Mouse (Mus musculus) forebrain, embryonic 14.5 days (tissue): ENCODE measurements around the gene Cadps. TPM values are rescaled to one million over a fixed set of nuclear protein-coding genes. Genes with fewer than 3 reads are reported as not detected.

Experiments used
- ATAC-seq: fragments of 200-750 bp; cut with Nextera tagmentation; 2 replicates; pipeline ENCODE4 v1.8.0; 2017; ENCODE audit warnings: mild to moderate bottlenecking, moderate library complexity
- DNase-seq: peaks from one replicate; pipeline ENCODE4 v3.0.0-alpha.2; 2015; ENCODE audit warnings: low spot score
- H3K27ac ChIP-seq: fragments of 300-500 bp; sonication (generic); 2 replicates; pipeline ENCODE4 v1.5.1; 2014; ENCODE audit warnings: low read depth, mild to moderate bottlenecking, control low read depth, low read length, moderate library complexity
- H3K27me3 ChIP-seq: fragments of 300-500 bp; sonication (generic); replicated peaks from 2 replicates; pipeline ENCODE4 v1.6.1; 2014; ENCODE audit warnings: low read length, control low read depth, mixed read lengths; ENCODE audit not compliant: control insufficient read depth, insufficient read depth
- H3K36me3 ChIP-seq: fragments of 300-500 bp; sonication (generic); 2 replicates; pipeline ENCODE4 v1.6.1; 2014; ENCODE audit warnings: low read length, control low read depth; ENCODE audit not compliant: control insufficient read depth, insufficient read depth
- H3K4me1 ChIP-seq: fragments of 300-500 bp; sonication (generic); 2 replicates; pipeline ENCODE4 v1.6.1; 2014; ENCODE audit warnings: antibody characterized with exemption, low read length, control low read depth; ENCODE audit not compliant: control insufficient read depth, insufficient read depth
- H3K4me2 ChIP-seq: fragments of 300-500 bp; sonication (generic); 2 replicates; pipeline ENCODE4 v1.6.1; 2014; ENCODE audit warnings: mild to moderate bottlenecking, control low read depth, low read length
- H3K4me3 ChIP-seq: fragments of 300-500 bp; sonication (generic); 2 replicates; pipeline ENCODE4 v1.5.1; 2014; ENCODE audit warnings: low read depth, low read length, control low read depth
- H3K9ac ChIP-seq: fragments of 300-500 bp; sonication (generic); 2 replicates; pipeline ENCODE4 v1.6.1; 2014; ENCODE audit warnings: mild to moderate bottlenecking, low read length, control low read depth, moderate library complexity
- H3K9me3 ChIP-seq: fragments of 300-500 bp; sonication (generic); replicated peaks from 2 replicates; pipeline ENCODE4 v1.6.1; 2016; ENCODE audit warnings: low read length, control low read depth, mixed read lengths; ENCODE audit not compliant: control insufficient read depth
- WGBS: fragments of 180-500 bp; shearing (Covaris S2); extraction: QIAGEN DNeasy Blood & Tissue Kit; methylation state at CpG from one replicate; pipeline ENCODE4 v1.1.7; 2014; 5-methylcytosine and 5-hydroxymethylcytosine counted together
- polyA plus RNA-seq: library from polyadenylated mRNA; unstranded; fragments of >200 nt; fragmentation: Nextera tagmentation; extraction: Ambion mirVana; gene quantifications from 2 replicates; pipeline ENCODE4 v1.2.1, GENCODE M21; 2014

Gene Cadps
- polyA plus RNA-seq, 1 experiment from 2014 or later = 36.0 TPM

- Histone ChIP-seq H3K4me1 (peaks cover 59% of the 10 kb centered on the region), H3K27ac (peak overlapping the region; percentile 11; the same call in 1 of the 2 replicates), H3K4me2 (peak overlapping the region; percentile 8; the same call in 1 of the 2 replicates)
These were observed 429.5 kb downstream of the Cadps start for GRCm38 (mm10) chr14:12393271-12393861.

DNA sequence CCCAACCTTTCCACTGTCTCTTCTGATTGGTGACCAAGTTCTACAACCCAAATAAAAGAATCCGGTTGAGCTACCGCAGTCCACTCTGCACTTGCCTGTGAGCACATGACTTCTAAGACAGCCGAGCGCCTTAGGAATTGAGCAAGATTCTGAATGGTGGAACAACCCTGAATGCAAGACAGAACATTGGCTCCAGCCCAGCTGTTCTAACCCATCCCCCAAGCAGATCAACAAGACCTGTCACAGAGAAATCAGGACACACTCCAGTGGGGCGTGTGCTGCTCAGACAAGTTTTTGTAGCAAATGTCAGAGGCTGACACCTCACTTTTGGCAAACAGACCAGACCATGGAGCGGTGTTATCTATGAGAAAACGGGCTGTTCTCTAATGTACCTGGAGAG lies 431.7 kb downstream of the Cadps start:
- H3K4me1 ChIP-seq = peaks cover 71% of the 10 kb centered on the region
- no peak overlapping the region for H3K4me2 ChIP-seq
- ATAC-seq = peak; percentile 6; the same call in 1 of the 2 replicates

More at GRCm38 (mm10) chr14:12393271-12393861, 429.5 kb downstream of the Cadps start:
- Histone ChIP-seq H3K4me3 (no peak overlapping the region), H3K27me3 (0 out of 2 replicates have a peak, but pooled peaks cover 4% of the 10 kb centered on the region), H3K9me3 (no peaks in the 10 kb centered on the region), H3K36me3 (no peaks in the 10 kb centered on the region), H3K9ac (no peak overlapping the region)
- WGBS = 3% methylated on average over 12 of the region's 12 CpGs
- ATAC-seq = peak; percentile 87
- DNase-seq = peak; percentile 96

DNA sequence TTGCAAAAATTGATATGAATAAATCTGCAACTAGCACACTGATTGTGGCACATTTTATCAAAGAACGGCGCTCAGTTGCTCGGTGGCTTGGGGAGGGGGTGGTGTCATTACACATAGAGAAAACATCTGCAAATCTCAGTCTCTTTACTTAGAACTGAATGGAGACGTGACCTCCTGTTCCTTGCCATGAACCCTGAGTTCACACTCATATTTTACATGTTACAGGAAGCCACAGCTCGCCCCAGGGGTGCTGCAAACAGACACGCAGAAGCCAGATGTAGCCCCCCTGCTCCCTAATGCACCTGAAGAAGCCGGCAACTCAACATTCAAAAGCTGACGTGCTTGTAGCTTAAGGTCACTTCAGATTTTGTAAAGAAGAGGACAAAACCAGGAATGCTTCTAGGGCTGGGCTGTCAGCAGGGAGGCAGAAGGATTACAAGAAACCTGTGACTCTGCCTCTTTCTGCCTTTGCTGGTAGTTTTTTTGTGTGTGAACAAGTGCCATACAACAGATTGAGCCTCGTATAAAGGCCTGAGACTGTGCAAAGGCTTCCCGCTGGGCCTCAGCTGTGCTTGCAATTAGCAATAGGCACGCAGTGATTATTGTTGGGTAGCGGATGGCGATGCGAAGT lies 434.0 kb downstream of the Cadps start:
- Histone ChIP-seq H3K4me1 (peaks cover 58% of the 10 kb centered on the region), H3K4me3 (no peak overlapping the region), H3K36me3 (no peaks in the 10 kb centered on the region), H3K9me3 (no peaks in the 10 kb centered on the region), H3K27ac (peak overlapping the region; percentile 71; the same call in 1 of the 2 replicates), H3K9ac (no peak overlapping the region), H3K4me2 (peak overlapping the region; percentile 13; the same call in 1 of the 2 replicates), H3K27me3 (peaks cover 2% of the 10 kb centered on the region; the same call in 1 of the 2 replicates)
- peak; percentile 94 for DNase-seq
- ATAC-seq = peak; percentile 40
- 2% methylated on average over 14 of the region's 14 CpGs for WGBS

More for the DNA sequence above, 431.7 kb downstream of the Cadps start:
- Histone ChIP-seq H3K4me3 (no peak overlapping the region), H3K36me3 (no peaks in the 10 kb centered on the region), H3K27me3 (no peaks in the 10 kb centered on the region), H3K9me3 (no peaks in the 10 kb centered on the region), H3K27ac (no peak overlapping the region; the same call in 1 of the 2 replicates), H3K9ac (no peak overlapping the region)
- peak; percentile 80 for DNase-seq
- WGBS = 7% methylated on average over 7 of the region's 7 CpGs

DNA sequence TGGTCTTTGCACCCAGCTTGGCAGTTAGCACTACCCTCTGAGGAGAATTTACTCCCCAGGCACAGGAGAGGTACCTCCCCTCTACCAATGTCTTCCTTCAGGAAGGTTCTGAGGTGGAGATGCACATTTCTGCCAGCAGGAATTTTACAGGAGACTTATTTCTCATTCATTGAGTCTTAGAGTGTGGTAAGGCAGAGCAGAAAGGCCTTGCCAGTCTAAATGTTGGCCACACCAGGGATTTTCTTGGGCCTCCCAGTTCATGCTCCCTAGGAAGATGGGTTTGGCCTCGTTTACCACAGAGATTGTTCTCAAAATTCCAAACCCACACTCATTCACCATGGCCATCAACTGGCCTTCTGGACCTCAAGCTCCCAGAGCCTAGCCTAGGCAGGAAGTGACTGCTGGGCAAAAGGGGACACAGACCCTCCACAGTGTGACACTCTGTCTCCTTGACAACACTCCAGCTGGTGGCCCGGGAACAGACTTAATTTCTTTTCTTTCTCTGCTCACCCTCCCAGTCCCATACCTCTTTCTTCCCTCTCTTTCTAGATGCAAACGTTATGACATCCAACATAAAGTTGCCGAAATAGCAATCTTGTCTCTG lies 434.6 kb downstream of the Cadps start:
- H3K4me2 ChIP-seq = no peak overlapping the region
- H3K36me3 ChIP-seq = no peaks in the 10 kb centered on the region
- peaks cover 2% of the 10 kb centered on the region; the same call in 1 of the 2 replicates for H3K27me3 ChIP-seq
- H3K4me3 ChIP-seq = no peak overlapping the region
- DNase-seq (peak; percentile 58), ATAC-seq (peak; percentile 16; the same call in 1 of the 2 replicates)
- no peak overlapping the region for H3K27ac ChIP-seq
- no peaks in the 10 kb centered on the region for H3K9me3 ChIP-seq
- no peak overlapping the region for H3K9ac ChIP-seq
- peaks cover 58% of the 10 kb centered on the region for H3K4me1 ChIP-seq
- 4% methylated on average over 4 of the region's 4 CpGs for WGBS

DNA sequence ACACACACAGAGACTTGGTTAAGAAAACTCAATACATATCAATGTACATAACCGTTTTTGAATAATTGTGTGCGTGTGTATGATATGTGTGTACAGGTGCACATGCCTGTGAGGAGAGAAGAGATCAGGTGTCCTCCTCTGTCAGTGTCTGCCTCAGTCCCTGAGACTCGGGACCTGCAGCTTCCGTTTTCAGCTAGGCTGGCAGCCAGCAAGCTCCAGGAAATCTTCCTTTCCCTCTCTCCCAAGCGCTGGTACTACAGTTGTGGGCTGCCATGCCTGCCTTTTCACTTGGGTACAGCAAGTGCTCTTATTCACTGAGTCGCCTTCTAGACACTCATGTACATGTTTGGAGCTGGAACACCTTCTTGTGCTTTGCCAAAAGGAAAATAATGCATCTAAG lies 435.7 kb downstream of the Cadps start:
- DNase-seq (no peak), ATAC-seq (no peak)
- Histone ChIP-seq H3K4me2 (no peak overlapping the region), H3K4me3 (no peak overlapping the region), H3K27ac (no peak overlapping the region), H3K9me3 (no peaks in the 10 kb centered on the region), H3K36me3 (no peaks in the 10 kb centered on the region), H3K9ac (no peak overlapping the region), H3K27me3 (peaks cover 2% of the 10 kb centered on the region; the same call in 1 of the 2 replicates), H3K4me1 (peaks cover 47% of the 10 kb centered on the region)
- 50% methylated on average over 6 of the region's 6 CpGs for WGBS

DNA sequence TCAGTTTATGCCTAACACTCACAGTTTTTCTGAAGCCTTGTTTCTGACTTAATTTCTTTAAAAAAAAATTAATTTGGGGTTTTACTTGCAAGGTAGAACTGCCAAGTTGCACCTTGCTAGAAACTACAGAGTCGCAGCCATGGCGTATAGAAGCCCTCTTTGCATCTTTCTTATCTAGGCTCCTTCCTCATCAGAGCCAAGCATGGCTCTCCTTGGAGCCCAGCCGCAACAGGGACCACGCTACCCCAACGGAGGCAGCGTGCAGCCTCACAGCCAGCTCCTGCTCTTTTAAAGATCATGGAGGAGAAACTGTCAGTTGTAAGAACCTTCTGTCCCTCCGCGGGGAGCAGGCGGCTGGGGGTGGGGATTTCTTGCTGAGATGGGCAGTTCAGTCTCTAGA lies 445.0 kb downstream of the Cadps start:
- peak; percentile 10; the same call in 1 of the 2 replicates for ATAC-seq
- no peak overlapping the region for H3K4me3 ChIP-seq
- H3K4me2 ChIP-seq = no peak overlapping the region
- H3K4me1 ChIP-seq = peaks cover 9% of the 10 kb centered on the region
- WGBS = 33% methylated on average over 9 of the region's 9 CpGs
- H3K36me3 ChIP-seq = no peaks in the 10 kb centered on the region
- H3K9me3 ChIP-seq = no peaks in the 10 kb centered on the region
- DNase-seq = no peak
- H3K27ac ChIP-seq = no peak overlapping the region
- 0 out of 2 replicates have a peak, but pooled peaks cover 5% of the 10 kb centered on the region for H3K27me3 ChIP-seq
- H3K9ac ChIP-seq = no peak overlapping the region

- ATAC-seq = no peak; the same call in 1 of the 2 replicates
- Histone ChIP-seq H3K4me2 (no peak overlapping the region), H3K27me3 (0 out of 2 replicates have a peak, but pooled peaks cover 5% of the 10 kb centered on the region), H3K4me1 (peaks cover 9% of the 10 kb centered on the region), H3K4me3 (no peak overlapping the region), H3K9ac (no peak overlapping the region), H3K36me3 (no peaks in the 10 kb centered on the region), H3K9me3 (no peaks in the 10 kb centered on the region), H3K27ac (no peak overlapping the region)
- no peak for DNase-seq
- WGBS = 95% methylated on average over 2 of the region's 2 CpGs
These were observed 445.6 kb downstream of the Cadps start for GRCm38 (mm10) chr14:12377289-12377688.

DNA sequence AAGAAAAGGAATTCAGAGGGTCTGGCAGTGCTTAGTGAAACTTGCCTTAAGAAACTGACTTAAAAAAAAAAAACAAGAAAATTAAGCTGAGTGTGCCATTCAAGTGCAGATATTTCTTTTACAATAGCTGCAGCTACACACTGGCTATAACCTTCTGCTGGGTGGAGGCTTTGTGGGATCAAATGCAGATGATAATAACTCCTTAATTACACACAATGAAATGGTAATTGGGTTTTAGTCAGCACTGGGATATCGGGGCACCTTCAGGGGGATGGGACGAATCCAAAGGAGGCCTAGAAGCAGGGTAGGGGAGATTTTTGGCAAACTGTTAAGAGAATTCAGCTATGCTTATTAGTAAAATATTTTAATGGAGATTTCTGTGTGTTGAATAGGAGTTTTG lies 447.4 kb downstream of the Cadps start:
- no peak for DNase-seq
- 0 out of 2 replicates have a peak, but pooled peaks cover 4% of the 10 kb centered on the region for H3K27me3 ChIP-seq
- H3K9me3 ChIP-seq = no peaks in the 10 kb centered on the region
- no peak overlapping the region for H3K27ac ChIP-seq
- H3K4me3 ChIP-seq = no peak overlapping the region
- H3K9ac ChIP-seq = no peak overlapping the region
- H3K36me3 ChIP-seq = no peaks in the 10 kb centered on the region
- H3K4me1 ChIP-seq = peaks cover 9% of the 10 kb centered on the region
- H3K4me2 ChIP-seq = no peak overlapping the region
- WGBS = 13% methylated on average over 2 of the region's 2 CpGs
- ATAC-seq = no peak
